Mouse (Mus musculus) neural tube, embryonic 15.5 days (tissue): ENCODE results near the gene Klf3. TPM values are rescaled to one million over a fixed set of nuclear protein-coding genes. Genes with fewer than 3 reads are reported as not detected.

ENCODE experiments used
- ATAC-seq: fragments of 200-750 bp; cut with Nextera tagmentation; 2 replicates; pipeline ENCODE4 v1.8.0; 2017; ENCODE audit warnings: mild to moderate bottlenecking, moderate TSS enrichment, moderate library complexity; ENCODE audit not compliant: low FRiP score
- H3K27ac ChIP-seq: fragments of 300-500 bp; sonication (generic); replicated peaks from 2 replicates; pipeline ENCODE4 v1.5.1; 2015; ENCODE audit warnings: mild to moderate bottlenecking, inconsistent platforms
- H3K27me3 ChIP-seq: fragments of 300-500 bp; sonication (generic); replicated peaks from 2 replicates; pipeline ENCODE4 v1.6.1; 2015; ENCODE audit warnings: inconsistent platforms
- H3K36me3 ChIP-seq: fragments of 300-500 bp; sonication (generic); 2 replicates; pipeline ENCODE4 v1.6.1; 2015; ENCODE audit warnings: inconsistent platforms
- H3K4me1 ChIP-seq: fragments of 300-500 bp; sonication (generic); 2 replicates; pipeline ENCODE4 v1.6.1; 2015; ENCODE audit warnings: inconsistent platforms
- H3K4me2 ChIP-seq: fragments of 300-500 bp; sonication (generic); 2 replicates; pipeline ENCODE4 v1.6.1; 2015; ENCODE audit warnings: inconsistent platforms, mild to moderate bottlenecking, moderate library complexity
- H3K4me3 ChIP-seq: fragments of 300-500 bp; sonication (generic); replicated peaks from 2 replicates; pipeline ENCODE4 v1.5.1; 2015; ENCODE audit warnings: mild to moderate bottlenecking, inconsistent platforms
- H3K9ac ChIP-seq: fragments of 300-500 bp; sonication (generic); replicated peaks from 2 replicates; pipeline ENCODE4 v1.6.1; 2015; ENCODE audit warnings: mild to moderate bottlenecking, inconsistent platforms
- H3K9me3 ChIP-seq: fragments of 300-500 bp; sonication (generic); replicated peaks from 2 replicates; pipeline ENCODE4 v1.6.1; 2016; ENCODE audit warnings: inconsistent platforms
- WGBS: fragments of 180-500 bp; shearing (Covaris S2); methylation state at CpG from one replicate; pipeline ENCODE4 v1.1.7; 2015; ENCODE audit warnings: mixed read lengths; 5-methylcytosine and 5-hydroxymethylcytosine counted together
- polyA plus RNA-seq: library from polyadenylated mRNA; unstranded; fragments of >200 nt; fragmentation: Nextera tagmentation; extraction: Ambion mirVana; gene quantifications from 2 replicates; pipeline ENCODE4 v1.2.1, GENCODE M21; 2015

Klf3 gene
- polyA plus RNA-seq, 1 experiment from 2014 or later, result 16.6 TPM

- peak overlapping the region; percentile 70 for H3K27ac ChIP-seq
- H3K4me1 ChIP-seq, result peaks cover 45% of the 10 kb centered on the region
- H3K27me3 ChIP-seq, result no peaks in the 10 kb centered on the region
These were observed 7.8 kb downstream of the Klf3 start for GRCm38 (mm10) chr5:64810860-64811499.

GRCm38 (mm10) chr5:64811500-64812123 lies 8.4 kb downstream of the Klf3 start:
- WGBS, result 10% methylated on average over 14 of the region's 14 CpGs
- Histone ChIP-seq H3K4me3 (no peak overlapping the region), H3K36me3 (no peaks in the 10 kb centered on the region), H3K4me1 (peaks cover 44% of the 10 kb centered on the region), H3K27ac (peak overlapping the region; percentile 70), H3K27me3 (no peaks in the 10 kb centered on the region), H3K9me3 (no peaks in the 10 kb centered on the region), H3K9ac (no peak overlapping the region), H3K4me2 (peak overlapping the region; percentile 35)
- ATAC-seq, result peak; percentile 16

More at GRCm38 (mm10) chr5:64810860-64811499, 7.8 kb downstream of the Klf3 start:
- Histone ChIP-seq H3K9me3 (no peaks in the 10 kb centered on the region), H3K9ac (no peak overlapping the region), H3K4me2 (peak overlapping the region; percentile 35), H3K36me3 (no peaks in the 10 kb centered on the region), H3K4me3 (no peak overlapping the region)
- 3% methylated on average over 9 of the region's 9 CpGs for WGBS
- ATAC-seq, result peak; percentile 76

- no peaks in the 10 kb centered on the region for H3K27me3 ChIP-seq
- no peaks in the 10 kb centered on the region for H3K9me3 ChIP-seq
- 30% methylated on average over 22 of the region's 22 CpGs for WGBS
- H3K4me2 ChIP-seq, result peak overlapping the region; percentile 35
- H3K27ac ChIP-seq, result peak overlapping the region; percentile 56
- no peak for ATAC-seq
- peaks cover 48% of the 10 kb centered on the region for H3K4me1 ChIP-seq
- peak overlapping the region; percentile 21; the same call in 1 of the 2 replicates for H3K9ac ChIP-seq
- H3K36me3 ChIP-seq, result no peaks in the 10 kb centered on the region
- no peak overlapping the region for H3K4me3 ChIP-seq
These were observed 9.2 kb downstream of the Klf3 start for GRCm38 (mm10) chr5:64812124-64812982.

GRCm38 (mm10) chr5:64812983-64813304 lies 9.8 kb downstream of the Klf3 start:
- H3K27me3 ChIP-seq, result no peaks in the 10 kb centered on the region
- H3K27ac ChIP-seq, result 0 out of 2 replicates have a peak overlapping the region, but pooled peaks have one; percentile 56
- no peak overlapping the region for H3K9ac ChIP-seq
- no peak for ATAC-seq
- 46% methylated on average over 4 of the region's 4 CpGs for WGBS
- no peaks in the 10 kb centered on the region for H3K9me3 ChIP-seq
- no peaks in the 10 kb centered on the region for H3K36me3 ChIP-seq
- H3K4me2 ChIP-seq, result peak overlapping the region; percentile 35
- H3K4me3 ChIP-seq, result no peak overlapping the region
- peaks cover 44% of the 10 kb centered on the region for H3K4me1 ChIP-seq

GRCm38 (mm10) chr5:64813361-64813760 lies 10.2 kb downstream of the Klf3 start:
- no peak overlapping the region for H3K4me3 ChIP-seq
- no peak overlapping the region for H3K27ac ChIP-seq
- 0 out of 2 replicates have a peak, but pooled peaks have one; percentile 22 for ATAC-seq
- H3K9me3 ChIP-seq, result no peaks in the 10 kb centered on the region
- H3K9ac ChIP-seq, result no peak overlapping the region
- WGBS, result 11% methylated on average over 9 of the region's 9 CpGs
- H3K4me2 ChIP-seq, result no peak overlapping the region
- H3K27me3 ChIP-seq, result no peaks in the 10 kb centered on the region
- no peaks in the 10 kb centered on the region for H3K36me3 ChIP-seq
- H3K4me1 ChIP-seq, result peaks cover 40% of the 10 kb centered on the region

- Histone ChIP-seq H3K9me3 (no peaks in the 10 kb centered on the region), H3K9ac (no peak overlapping the region), H3K36me3 (no peaks in the 10 kb centered on the region), H3K27me3 (no peaks in the 10 kb centered on the region), H3K4me3 (no peak overlapping the region), H3K4me2 (no peak overlapping the region), H3K4me1 (peaks cover 37% of the 10 kb centered on the region), H3K27ac (no peak overlapping the region)
- no peak for ATAC-seq
- 90% methylated on average over 7 of the region's 7 CpGs for WGBS
These were observed 11.2 kb downstream of the Klf3 start for GRCm38 (mm10) chr5:64814416-64814815.

GRCm38 (mm10) chr5:64815631-64816030 lies 12.4 kb downstream of the Klf3 start:
- no peak overlapping the region for H3K4me2 ChIP-seq
- ATAC-seq, result no peak
- WGBS, result 91% methylated on average over 8 of the region's 8 CpGs
- peaks cover 31% of the 10 kb centered on the region for H3K4me1 ChIP-seq
- no peaks in the 10 kb centered on the region for H3K36me3 ChIP-seq
- no peaks in the 10 kb centered on the region for H3K9me3 ChIP-seq
- no peak overlapping the region for H3K4me3 ChIP-seq
- no peaks in the 10 kb centered on the region for H3K27me3 ChIP-seq
- no peak overlapping the region for H3K9ac ChIP-seq
- no peak overlapping the region for H3K27ac ChIP-seq

GRCm38 (mm10) chr5:64816290-64816973 lies 13.2 kb downstream of the Klf3 start:
- Histone ChIP-seq H3K9ac (no peak overlapping the region), H3K9me3 (no peaks in the 10 kb centered on the region), H3K27me3 (no peaks in the 10 kb centered on the region), H3K4me2 (no peak overlapping the region), H3K36me3 (no peaks in the 10 kb centered on the region), H3K4me3 (no peak overlapping the region), H3K4me1 (peaks cover 23% of the 10 kb centered on the region), H3K27ac (no peak overlapping the region)
- WGBS, result 81% methylated on average over 15 of the region's 15 CpGs
- no peak for ATAC-seq

- no peak overlapping the region for H3K9ac ChIP-seq
- ATAC-seq, result no peak
- H3K36me3 ChIP-seq, result peaks cover 2% of the 10 kb centered on the region; the same call in 1 of the 2 replicates
- no peak overlapping the region for H3K4me2 ChIP-seq
- 77% methylated on average over 8 of the region's 8 CpGs for whole genome bisulfite sequencing
- H3K27ac ChIP-seq, result no peak overlapping the region
- no peaks in the 10 kb centered on the region for H3K9me3 ChIP-seq
- no peak overlapping the region for H3K4me3 ChIP-seq
- peaks cover 18% of the 10 kb centered on the region for H3K4me1 ChIP-seq
- H3K27me3 ChIP-seq, result no peaks in the 10 kb centered on the region
These were observed 13.7 kb downstream of the Klf3 start for GRCm38 (mm10) chr5:64816974-64817296.

GRCm38 (mm10) chr5:64819390-64819789 lies 16.2 kb downstream of the Klf3 start:
- H3K27me3 ChIP-seq, result no peaks in the 10 kb centered on the region
- H3K36me3 ChIP-seq, result peaks cover 18% of the 10 kb centered on the region
- 0 out of 2 replicates have a peak, but pooled peaks cover 9% of the 10 kb centered on the region for H3K4me1 ChIP-seq
- no peak overlapping the region for H3K27ac ChIP-seq
- ATAC-seq, result no peak
- no peak overlapping the region for H3K9ac ChIP-seq
- WGBS, result 88% methylated on average over 6 of the region's 6 CpGs
- H3K4me2 ChIP-seq, result no peak overlapping the region
- no peaks in the 10 kb centered on the region for H3K9me3 ChIP-seq
- no peak overlapping the region for H3K4me3 ChIP-seq

GRCm38 (mm10) chr5:64820138-64820537 lies 16.9 kb downstream of the Klf3 start:
- Histone ChIP-seq H3K4me1 (0 out of 2 replicates have a peak, but pooled peaks cover 9% of the 10 kb centered on the region), H3K4me2 (no peak overlapping the region), H3K27ac (no peak overlapping the region), H3K9ac (no peak overlapping the region), H3K36me3 (peaks cover 18% of the 10 kb centered on the region), H3K9me3 (no peaks in the 10 kb centered on the region), H3K27me3 (no peaks in the 10 kb centered on the region), H3K4me3 (no peak overlapping the region)
- 76% methylated on average over 10 of the region's 10 CpGs for WGBS
- ATAC-seq, result no peak
